Mouse (Mus musculus) limb, embryonic 14.5 days (tissue): ENCODE measurements around the gene Hist1h2be. TPM values are rescaled to one million over a fixed set of nuclear protein-coding genes. Genes with fewer than 3 reads are reported as not detected.
"Not testable (repeated sequence)": the region's sequence is repeated elsewhere in the genome, so short reads cannot be mapped to it uniquely, and the experiment has no call there.

Experiments used
- ATAC-seq: fragments of 200-750 bp; cut with Nextera tagmentation; 2 replicates; pipeline ENCODE4 v1.8.0; 2017; ENCODE audit warnings: low read depth, moderate number of reproducible peaks, moderate TSS enrichment; ENCODE audit not compliant: low FRiP score
- DNase-seq: peaks from one replicate; pipeline ENCODE4 v3.0.0-alpha.2; 2015; ENCODE audit warnings: low spot score
- H3K27ac ChIP-seq: fragments of 300-500 bp; sonication (generic); replicated peaks from 2 replicates; pipeline ENCODE4 v1.5.1; 2014; ENCODE audit warnings: low read depth, mild to moderate bottlenecking, low read length, moderate library complexity, mixed read lengths
- H3K27me3 ChIP-seq: fragments of 300-500 bp; sonication (generic); 2 replicates; pipeline ENCODE4 v1.6.1; 2014; ENCODE audit warnings: low read length, mixed read lengths; ENCODE audit not compliant: control insufficient read depth, insufficient read depth
- H3K36me3 ChIP-seq: fragments of 300-500 bp; sonication (generic); 2 replicates; pipeline ENCODE4 v1.6.1; 2014; ENCODE audit warnings: mild to moderate bottlenecking, low read length, moderate library complexity, mixed read lengths; ENCODE audit not compliant: control insufficient read depth, insufficient read depth
- H3K4me1 ChIP-seq: fragments of 300-500 bp; sonication (generic); 2 replicates; pipeline ENCODE4 v1.6.1; 2014; ENCODE audit warnings: antibody characterized with exemption, low read length, mixed read lengths; ENCODE audit not compliant: control insufficient read depth, insufficient read depth
- H3K4me2 ChIP-seq: fragments of 300-500 bp; sonication (generic); replicated peaks from 2 replicates; pipeline ENCODE4 v1.6.1; 2014; ENCODE audit warnings: low read depth, mild to moderate bottlenecking, low read length, moderate library complexity; ENCODE audit not compliant: severe bottlenecking
- H3K4me3 ChIP-seq: fragments of 300-500 bp; sonication (generic); replicated peaks from 2 replicates; pipeline ENCODE4 v1.5.1; 2014; ENCODE audit warnings: low read length
- H3K9ac ChIP-seq: fragments of 300-500 bp; sonication (generic); 2 replicates; pipeline ENCODE4 v1.6.1; 2014; ENCODE audit warnings: mild to moderate bottlenecking, low read depth, low read length, moderate library complexity; ENCODE audit not compliant: severe bottlenecking
- H3K9me3 ChIP-seq: fragments of 300-500 bp; sonication (generic); 2 replicates; pipeline ENCODE4 v1.6.1; 2016; ENCODE audit warnings: low read length; ENCODE audit not compliant: control insufficient read depth
- POLR2A ChIP-seq: fragments of 200-500 bp; IDR thresholded peaks from 2 replicates; pipeline ENCODE4 v1.8.0; 2012; ENCODE audit warnings: inconsistent platforms, mild to moderate bottlenecking, moderate library complexity, borderline replicate concordance; ENCODE audit not compliant: insufficient read depth, insufficient read length; ENCODE audit errors: extremely low read depth
- WGBS: fragments of 180-500 bp; shearing (Covaris S2); extraction: QIAGEN DNeasy Blood & Tissue Kit; methylation state at CpG from one replicate; pipeline ENCODE4 v1.1.7; 2014; 5-methylcytosine and 5-hydroxymethylcytosine counted together
- polyA plus RNA-seq, 2 experiments: library from polyadenylated mRNA; depleted of rRNA in 1 of 2; stranded (reverse) in 1 of 2; unstranded in 1 of 2; fragments of >200 nt; fragmentation: Nextera tagmentation in 1 of 2; extraction: Ambion mirVana in 1 of 2; gene quantifications; 2 replicates each; pipeline versions ENCODE4 v1.2.1 to v1.2.3; 2012 to 2014

The Hist1h2be gene
- polyA plus RNA-seq, 2 experiments = 1.5 to 3.0 TPM

- DNase-seq = peak; percentile 100
- not testable (repeated sequence) for H3K27me3 ChIP-seq, H3K9me3 ChIP-seq, H3K36me3 ChIP-seq
- 0% methylated on average over 29 of the region's 42 CpGs for WGBS
- H3K4me1 ChIP-seq = peaks cover 21% of the 10 kb centered on the region
- peak within 1 kb of the TSS; percentile 93 for H3K27ac ChIP-seq
- peak; percentile 87 for ATAC-seq
- H3K4me3 ChIP-seq = peak within 1 kb of the TSS; percentile 40
- H3K4me2 ChIP-seq = peak within 1 kb of the TSS; percentile 63
- H3K9ac ChIP-seq = peak within 1 kb of the TSS; percentile 58
- TF ChIP-seq POLR2A = peak; percentile 31; the same call in 1 of the 2 replicates
Measured at GRCm38 (mm10) chr13:23573898-23574524, 46.9 kb downstream of the Hist1h2be start, which contains the start of the genes Hist1h2bf and Hist1h2ad. Hist1h2bf (minus strand) TSS chr13:23574196. Hist1h2ad (plus strand) TSS chr13:23574381.

DNA sequence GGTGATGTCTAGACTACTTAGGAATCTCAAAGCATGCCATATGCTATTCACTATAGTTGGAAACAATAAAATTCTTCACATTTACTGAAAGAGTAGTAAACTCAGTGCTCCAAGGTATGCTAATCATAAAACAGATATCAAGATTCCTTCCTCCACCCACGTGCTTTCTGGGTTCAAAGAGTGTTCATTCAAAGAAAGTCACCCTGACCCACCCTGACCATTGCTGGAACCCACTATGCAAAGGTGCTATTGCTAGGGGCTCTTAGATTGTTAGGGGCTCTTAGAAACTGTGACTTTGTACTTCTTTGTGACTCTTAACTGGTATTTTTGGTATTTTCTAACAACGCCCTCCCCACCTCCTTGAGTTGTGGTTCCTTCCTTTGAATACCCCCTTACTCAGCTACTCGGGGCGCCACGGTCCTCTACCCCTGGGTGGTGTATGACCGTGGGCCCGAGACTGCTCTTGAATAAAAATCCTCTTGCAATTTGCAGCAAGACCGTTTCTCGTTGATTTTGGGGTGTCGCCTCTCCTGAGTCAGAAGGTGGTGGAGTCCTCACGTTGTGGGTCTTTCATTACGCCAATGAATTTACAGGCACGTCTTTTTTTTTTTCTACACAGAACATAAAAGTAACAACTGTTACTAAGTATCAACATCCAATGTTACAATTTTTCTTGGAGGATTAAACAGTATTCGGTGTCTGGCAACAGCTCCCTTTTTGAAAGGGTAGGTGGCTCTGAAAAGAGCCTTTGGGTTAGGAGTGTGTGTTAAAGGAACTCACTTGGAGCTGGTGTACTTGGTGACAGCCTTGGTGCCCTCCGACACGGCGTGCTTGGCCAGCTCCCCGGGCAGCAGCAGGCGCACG lies 47.7 kb downstream of the Hist1h2be start:
- Histone ChIP-seq H3K4me2 (peak overlapping the region; percentile 56), H3K27ac (peak overlapping the region; percentile 93), H3K4me3 (peak overlapping the region; percentile 40), H3K9ac (peak overlapping the region; percentile 57), H3K4me1 (peaks cover 21% of the 10 kb centered on the region)
- not testable (repeated sequence) for ATAC-seq, DNase-seq, H3K36me3 ChIP-seq, H3K27me3 ChIP-seq, H3K9me3 ChIP-seq
- WGBS = 7% methylated on average over 18 of the region's 20 CpGs

DNA sequence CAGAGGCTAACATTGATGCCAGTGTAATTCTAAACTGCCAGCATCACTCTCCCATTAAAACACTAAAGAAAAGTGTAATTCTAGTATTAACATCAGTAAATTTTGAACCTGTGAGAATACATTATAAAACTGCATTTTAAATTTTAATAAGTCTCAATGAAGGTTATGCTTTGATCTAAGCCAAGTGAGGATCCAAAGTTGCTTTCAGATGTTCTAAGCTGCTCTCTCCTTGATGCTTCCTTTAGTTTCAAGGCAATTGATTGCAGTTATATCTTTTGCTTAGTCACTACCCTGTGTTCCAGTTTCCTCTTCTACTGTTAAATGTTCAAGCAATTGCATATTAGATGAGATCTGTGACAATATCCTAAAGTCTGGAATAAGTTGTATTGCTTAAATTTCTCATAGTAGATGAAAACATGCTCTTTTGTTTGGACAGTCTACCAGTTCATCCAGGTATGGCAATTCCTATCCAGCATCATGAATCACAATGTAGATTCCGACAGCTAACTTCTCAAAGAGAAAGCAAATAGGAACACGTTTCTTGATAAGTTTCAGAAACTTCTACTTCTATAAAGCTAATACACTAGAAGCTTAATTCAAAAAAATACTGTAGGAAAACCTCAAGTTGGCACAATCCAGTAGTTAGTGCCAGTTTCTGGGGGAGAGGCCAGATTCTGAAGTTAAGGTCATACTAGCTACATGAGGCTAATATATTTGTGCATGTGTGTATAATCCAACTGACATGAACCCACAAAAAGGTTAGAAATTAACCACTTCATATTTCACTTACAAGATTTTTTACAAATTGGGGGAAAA lies 48.5 kb downstream of the Hist1h2be start:
- DNase-seq = no peak
- Histone ChIP-seq H3K36me3 (no peaks in the 10 kb centered on the region), H3K27ac (peak overlapping the region; percentile 93), H3K9me3 (no peaks in the 10 kb centered on the region), H3K4me3 (peak overlapping the region; percentile 40), H3K4me1 (peaks cover 21% of the 10 kb centered on the region), H3K4me2 (peak overlapping the region; percentile 56), H3K27me3 (no peaks in the 10 kb centered on the region), H3K9ac (peak overlapping the region; percentile 57)
- no peak for TF ChIP-seq POLR2A
- 34% methylated on average over 2 of the region's 2 CpGs for WGBS
- no peak for ATAC-seq

- H3K9me3 ChIP-seq, DNase-seq, H3K27me3 ChIP-seq, ATAC-seq, H3K36me3 ChIP-seq: not testable (repeated sequence)
- peak overlapping the region; percentile 93 for H3K27ac ChIP-seq
- peak overlapping the region; percentile 57 for H3K9ac ChIP-seq
- WGBS = under 1% methylated on average over 8 of the region's 34 CpGs
- peaks cover 16% of the 10 kb centered on the region for H3K4me1 ChIP-seq
- H3K4me2 ChIP-seq = peak overlapping the region; percentile 56
- peak overlapping the region; percentile 40 for H3K4me3 ChIP-seq
Measured at GRCm38 (mm10) chr13:23571504-23572217, 49.3 kb downstream of the Hist1h2be start.
